Mouse (Mus musculus) bone marrow macrophage, adult 2 months (primary cell): ENCODE measurements at regions not wholly inside any gene's neighbourhood (a gene's known extent, or its start where the extent isn't known, plus 50 kb on each side); places are given as distances from the start of the nearest gene placed in this dataset.

Experiments
- CTCF ChIP-seq: IDR thresholded peaks from 2 replicates; pipeline ENCODE4 v1.5.1; 2012; ENCODE audit warnings: low read depth, mild to moderate bottlenecking, low read length, moderate library complexity
- POLR2A ChIP-seq: IDR thresholded peaks from 2 replicates; pipeline ENCODE4 v1.6.1; 2012; ENCODE audit warnings: mild to moderate bottlenecking, low read depth, low read length, borderline replicate concordance

- TF ChIP-seq POLR2A (no peak), CTCF (no peak)
Measured at GRCm38 (mm10) chr2:169099678-169100077, 144.3 kb upstream of the Zfp64 start.
